In genomic region chr13:59779744-59780264, GRCm38 (mm10) we compare ENCODE assay signal across 1 mouse cellular context.
TF ChIP-seq lines count a peak whose summit lies in the region.

No protein-coding gene starts in this region.

TF ChIP-seq in MEL, 35 proteins besides CTCF, POLR2A, EP300 and RAD21 (continued from another document):
- peak; percentile 21; the same call in 1 of the 2 replicates for TF ChIP-seq ZC3H11A (IDR thresholded peaks at IDR 0.05; ENCODE audit: low read depth, low read length)
